Mouse (Mus musculus) adrenal gland, adult (tissue): ENCODE measurements around the gene Senp1.
A peak's percentile ranks its signal among the peaks of the same experiment; 100 is the strongest.

ENCODE experiments used
- DNase-seq, 2 experiments: peaks; one replicate each; pipeline ENCODE4 v3.0.0; 2022 to 2023; ENCODE audit warnings: low spot score in 1 of 2; ENCODE audit not compliant: inconsistent age in 2 of 2

The Senp1 gene

GRCm38 (mm10) chr15:98107703-98108296, 14.3 kb upstream of the Senp1 start:
- no peak for DNase-seq

GRCm38 (mm10) chr15:98107230-98107629, 13.7 kb upstream of the Senp1 start:
- no peak for DNase-seq

GRCm38 (mm10) chr15:98106506-98106905, 13.0 kb upstream of the Senp1 start:
- no peak for DNase-seq

- DNase-seq, result no peak
Observed at GRCm38 (mm10) chr15:98102401-98102800, 8.9 kb upstream of the Senp1 start.

GRCm38 (mm10) chr15:98098519-98098918, 5.0 kb upstream of the Senp1 start:
- DNase-seq, result no peak

GRCm38 (mm10) chr15:98096957-98097356, 3.4 kb upstream of the Senp1 start:
- DNase-seq, result no peak

GRCm38 (mm10) chr15:98094905-98095304, 1.4 kb upstream of the Senp1 start:
- no peak for DNase-seq

GRCm38 (mm10) chr15:98092372-98093120, 998 bp downstream of the Senp1 start, which contains the start of gene Pfkm:
Gene Pfkm, plus strand, starts transcription at chr15:98092589.
- no peak for DNase-seq

GRCm38 (mm10) chr15:98091841-98092240, 1.7 kb downstream of the Senp1 start:
- DNase-seq, result no peak

- DNase-seq, result peak in 1 of 2 experiments; percentile 73
Observed at GRCm38 (mm10) chr15:98089421-98090183, 3.9 kb downstream of the Senp1 start.

GRCm38 (mm10) chr15:98088889-98089288, 4.7 kb downstream of the Senp1 start:
- DNase-seq, result no peak

GRCm38 (mm10) chr15:98076901-98077300, 16.6 kb downstream of the Senp1 start:
- DNase-seq, result no peak

- DNase-seq, result no peak
Observed at GRCm38 (mm10) chr15:98075034-98075433, 18.5 kb downstream of the Senp1 start.

- no peak for DNase-seq
Observed at GRCm38 (mm10) chr15:98074521-98074920, 19.0 kb downstream of the Senp1 start.

- DNase-seq, result no peak
Observed at GRCm38 (mm10) chr15:98070376-98070775, 23.2 kb downstream of the Senp1 start.

- DNase-seq, result no peak
Observed at GRCm38 (mm10) chr15:98069566-98070245, 23.8 kb downstream of the Senp1 start.

GRCm38 (mm10) chr15:98068506-98068905, 25.0 kb downstream of the Senp1 start:
- no peak for DNase-seq

- DNase-seq, result no peak
Observed at GRCm38 (mm10) chr15:98067492-98067891, 26.1 kb downstream of the Senp1 start.

GRCm38 (mm10) chr15:98066602-98067001, 26.9 kb downstream of the Senp1 start:
- DNase-seq, result no peak

- DNase-seq, result peak; percentile 37 to 79
Observed at GRCm38 (mm10) chr15:98065881-98066280, 27.7 kb downstream of the Senp1 start.

GRCm38 (mm10) chr15:98055246-98055645, 38.3 kb downstream of the Senp1 start:
- peak in 1 of 2 experiments; percentile 62 for DNase-seq
